8 mouse cellular contexts compared by ENCODE assay signal in the genomic region with DNA sequence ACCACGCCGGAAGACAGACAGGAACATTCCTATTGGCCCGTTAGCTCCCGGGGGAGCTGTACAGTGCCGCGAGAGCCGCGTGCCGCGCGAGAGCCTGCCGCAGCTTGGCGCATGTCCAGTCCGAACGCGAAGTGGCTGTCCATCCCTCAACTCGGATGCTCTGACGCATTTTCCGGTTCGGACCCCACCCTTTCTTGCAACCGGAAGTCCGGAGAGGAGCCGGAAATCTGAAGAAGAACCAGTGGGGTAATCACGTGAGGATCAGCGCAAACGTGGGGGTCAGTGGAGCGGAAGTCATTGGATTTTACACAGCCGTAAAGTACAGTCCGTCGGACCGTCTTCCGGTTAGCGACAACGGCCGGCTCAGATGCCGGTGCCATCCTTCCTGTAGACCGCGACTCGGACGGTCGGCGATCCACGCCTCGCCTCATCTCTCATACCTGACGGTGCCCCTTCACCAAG. TPM values are rescaled to one million over a fixed set of nuclear protein-coding genes. Genes with fewer than 3 reads are reported as not detected.
DNase-seq lines count a peak whose midpoint lies in the region; ATAC-seq and TF ChIP-seq lines count a peak whose summit lies in the region.

TSS of gene Mcts2 (plus strand) at position 230 of the 462 bp plus-strand sequence.

- DNase-seq in NIH3T3 (ENCODE audit: low read depth): peak; percentile 95
- DNase-seq in cerebellum, adult 18-20 months: peak; percentile 93 to 95
- DNase-seq in forebrain, postnatal 0 days: peak; percentile 96
- DNase-seq in heart, postnatal 36 days: peak; percentile 91 to 93
- peak; percentile 79 for DNase-seq in layer of hippocampus, adult 9-10 months (ENCODE audit: low spot score)
- peak; percentile 97 for DNase-seq in lung, embryonic 14.5 days
- DNase-seq in retina, embryonic 14.5 days (ENCODE audit: low spot score): peak; percentile 93

- WGBS in forebrain, postnatal 0 days: 47% methylated on average over 45 of the region's 45 CpGs
- WGBS in lung, embryonic 14.5 days: 50% methylated on average over 45 of the region's 45 CpGs

- peak within 1 kb of the TSS; percentile 44 for H3K4me3 ChIP-seq in forebrain, postnatal 0 days (ENCODE audit: low read depth, low read length)
- peak within 1 kb of the TSS; percentile 49 for H3K4me3 ChIP-seq in lung, embryonic 14.5 days (ENCODE audit: low read depth, low read length)

- H3K4me2 ChIP-seq in forebrain, postnatal 0 days (ENCODE audit: low read depth): peak within 1 kb of the TSS; percentile 54
- peak within 1 kb of the TSS; percentile 69 for H3K4me2 ChIP-seq in lung, embryonic 14.5 days

- intact Hi-C loops in heart, postnatal 36 days (cut with DNase I): no loop called here

- H3K9ac ChIP-seq in forebrain, postnatal 0 days: peak within 1 kb of the TSS; percentile 44
- H3K9ac ChIP-seq in lung, embryonic 14.5 days: peak within 1 kb of the TSS; percentile 52

- H3K36me3 ChIP-seq in forebrain, postnatal 0 days (ENCODE audit: insufficient read depth): peaks cover 85% of the 10 kb centered on the region
- H3K36me3 ChIP-seq in lung, embryonic 14.5 days (ENCODE audit: insufficient read depth): peaks cover 93% of the 10 kb centered on the region

- no peaks in the 10 kb centered on the region for H3K4me1 ChIP-seq in forebrain, postnatal 0 days (ENCODE audit: insufficient read depth)
- 0 out of 2 replicates have a peak, but pooled peaks cover 4% of the 10 kb centered on the region for H3K4me1 ChIP-seq in lung, embryonic 14.5 days (ENCODE audit: insufficient read depth)

- no peaks in the 10 kb centered on the region for H3K9me3 ChIP-seq in forebrain, postnatal 0 days (ENCODE audit: low read length)
- H3K9me3 ChIP-seq in lung, embryonic 14.5 days (ENCODE audit: low read depth, low read length): peaks cover 11% of the 10 kb centered on the region; the same call in 1 of the 2 replicates

- peak; percentile 96 for ATAC-seq in forebrain, postnatal 0 days
- ATAC-seq in lung, embryonic 14.5 days (ENCODE audit: insufficient read depth): peak; percentile 97
- no peak for ATAC-seq in megakaryocyte-erythroid progenitor cell, adult 5-6 weeks (replicated peaks; ENCODE audit: low FRiP score, low TSS enrichment, poor library complexity, severe bottlenecking)

- H3K27ac ChIP-seq in forebrain, postnatal 0 days (ENCODE audit: low read depth, low read length): peak within 1 kb of the TSS; percentile 66
- H3K27ac ChIP-seq in lung, embryonic 14.5 days (ENCODE audit: low read depth): peak within 1 kb of the TSS; percentile 72; the same call in 1 of the 2 replicates

- H3K27me3 ChIP-seq in forebrain, postnatal 0 days (ENCODE audit: insufficient read depth, low read length): no peaks in the 10 kb centered on the region
- no peaks in the 10 kb centered on the region for H3K27me3 ChIP-seq in lung, embryonic 14.5 days (ENCODE audit: insufficient read depth, low read length)

- TF ChIP-seq CTCF in forebrain, postnatal 0 days (IDR thresholded peaks at IDR 0.05; ENCODE audit: low read depth): no peak
- no peak for TF ChIP-seq CTCF in lung, embryonic 14.5 days (IDR thresholded peaks at IDR 0.05; ENCODE audit: low read depth)

RNA-seq across cellular contexts. Expression of gene Mcts2, which starts in this region (rescaled TPM):
- 21.5 and 30.8 TPM in 2 replicates for total RNA-seq in forebrain, postnatal 0 days (2014; rRNA removed)
- 26.6 and 29.9 TPM in 2 replicates for polyA plus RNA-seq in forebrain, postnatal 0 days (2015; fragmentation: Nextera tagmentation; extraction: Ambion mirVana)
- total RNA-seq in heart, postnatal 36 days (2021): 10 to 100 TPM; 16.2 to 16.5 TPM
- polyA plus RNA-seq in lung, embryonic 14.5 days (2014; fragmentation: Nextera tagmentation; extraction: Ambion mirVana): 28.5 and 32.7 TPM in 2 replicates
- 12.5 and 20.3 TPM in 2 replicates for total RNA-seq in megakaryocyte-erythroid progenitor cell, adult 5-6 weeks (2014; fragmentation: Nextera tagmentation)
- total RNA-seq in megakaryocyte-erythroid progenitor cell, adult 5-6 weeks (2017): 5.8 and 6.2 TPM in 2 replicates
